Mouse (Mus musculus): ENCODE measurements at regions not wholly inside any gene's neighbourhood (a gene's known extent, or its start where the extent isn't known, plus 50 kb on each side); places are given as distances from the start of the nearest gene placed in this dataset.

- no peaks in the 10 kb centered on the region for H3K27me3 ChIP-seq (ENCODE audit: control insufficient read depth, insufficient read depth, low read depth, low read length)
- WGBS (ENCODE audit: insufficient replicate concordance), result 23% methylated on average over 5 of the region's 5 CpGs
- H3K27ac ChIP-seq (ENCODE audit: low read length), result no peak overlapping the region
- H3K9ac ChIP-seq (ENCODE audit: low read depth, low read length), result no peak overlapping the region
- no peaks in the 10 kb centered on the region for H3K9me3 ChIP-seq (replicated peaks; ENCODE audit: control insufficient read depth, low read length)
- no peak overlapping the region for H3K4me2 ChIP-seq (ENCODE audit: low read depth, low read length)
- ATAC-seq (ENCODE audit: low read depth), result 0 out of 2 replicates have a peak, but pooled peaks have one; percentile 30
- H3K36me3 ChIP-seq (ENCODE audit: control insufficient read depth, insufficient read depth), result no peaks in the 10 kb centered on the region
- H3K4me1 ChIP-seq (ENCODE audit: control insufficient read depth, low read depth, low read length), result no peaks in the 10 kb centered on the region
- no peak overlapping the region for H3K4me3 ChIP-seq (ENCODE audit: low read depth, low read length)
These were observed 119.4 kb upstream of the Tmem164 start for GRCm38 (mm10) chrX:142561788-142562187.

GRCm38 (mm10) chrX:142564186-142564585 lies 117.0 kb upstream of the Tmem164 start:
- no peaks in the 10 kb centered on the region for H3K9me3 ChIP-seq (replicated peaks; ENCODE audit: control insufficient read depth, low read length)
- H3K36me3 ChIP-seq (ENCODE audit: control insufficient read depth, insufficient read depth), result no peaks in the 10 kb centered on the region
- H3K27me3 ChIP-seq (ENCODE audit: control insufficient read depth, insufficient read depth, low read depth, low read length), result no peaks in the 10 kb centered on the region
- H3K4me1 ChIP-seq (ENCODE audit: control insufficient read depth, low read depth, low read length), result no peaks in the 10 kb centered on the region
- 69% methylated on average over 9 of the region's 9 CpGs for WGBS (ENCODE audit: insufficient replicate concordance)
- H3K9ac ChIP-seq (ENCODE audit: low read depth, low read length), result no peak overlapping the region
- H3K27ac ChIP-seq (ENCODE audit: low read length), result no peak overlapping the region
- no peak overlapping the region for H3K4me2 ChIP-seq (ENCODE audit: low read depth, low read length)
- no peak for ATAC-seq (ENCODE audit: low read depth)
- H3K4me3 ChIP-seq (ENCODE audit: low read depth, low read length), result no peak overlapping the region

- Histone ChIP-seq H3K27me3 (ENCODE audit: control insufficient read depth, insufficient read depth, low read depth, low read length) (no peaks in the 10 kb centered on the region), H3K4me3 (ENCODE audit: low read depth, low read length) (no peak overlapping the region), H3K27ac (ENCODE audit: low read length) (no peak overlapping the region), H3K9me3 (replicated peaks; ENCODE audit: control insufficient read depth, low read length) (no peaks in the 10 kb centered on the region), H3K4me1 (ENCODE audit: control insufficient read depth, low read depth, low read length) (peaks cover 2% of the 10 kb centered on the region; the same call in 1 of the 2 replicates), H3K36me3 (ENCODE audit: control insufficient read depth, insufficient read depth) (no peaks in the 10 kb centered on the region), H3K4me2 (ENCODE audit: low read depth, low read length) (no peak overlapping the region), H3K9ac (ENCODE audit: low read depth, low read length) (no peak overlapping the region)
- ATAC-seq (ENCODE audit: low read depth), result no peak
These were observed 109.4 kb upstream of the Tmem164 start for GRCm38 (mm10) chrX:142571772-142572171.

GRCm38 (mm10) chrX:142574022-142574421 lies 107.2 kb upstream of the Tmem164 start:
- WGBS (ENCODE audit: insufficient replicate concordance), result 57% methylated on average over 4 of the region's 4 CpGs
- H3K4me3 ChIP-seq (ENCODE audit: low read depth, low read length), result no peak overlapping the region
- H3K27me3 ChIP-seq (ENCODE audit: control insufficient read depth, insufficient read depth, low read depth, low read length), result no peaks in the 10 kb centered on the region
- H3K36me3 ChIP-seq (ENCODE audit: control insufficient read depth, insufficient read depth), result no peaks in the 10 kb centered on the region
- H3K9ac ChIP-seq (ENCODE audit: low read depth, low read length), result no peak overlapping the region
- no peak overlapping the region for H3K4me2 ChIP-seq (ENCODE audit: low read depth, low read length)
- no peak overlapping the region for H3K27ac ChIP-seq (ENCODE audit: low read length)
- H3K4me1 ChIP-seq (ENCODE audit: control insufficient read depth, low read depth, low read length), result peaks cover 7% of the 10 kb centered on the region
- no peak for ATAC-seq (ENCODE audit: low read depth)
- H3K9me3 ChIP-seq (replicated peaks; ENCODE audit: control insufficient read depth, low read length), result no peaks in the 10 kb centered on the region

GRCm38 (mm10) chrX:142574945-142575710 lies 106.1 kb upstream of the Tmem164 start:
- Histone ChIP-seq H3K9ac (ENCODE audit: low read depth, low read length) (no peak overlapping the region), H3K4me2 (ENCODE audit: low read depth, low read length) (no peak overlapping the region; the same call in 1 of the 2 replicates), H3K27ac (ENCODE audit: low read length) (0 out of 2 replicates have a peak overlapping the region, but pooled peaks have one; percentile 17), H3K27me3 (ENCODE audit: control insufficient read depth, insufficient read depth, low read depth, low read length) (no peaks in the 10 kb centered on the region), H3K4me3 (ENCODE audit: low read depth, low read length) (no peak overlapping the region), H3K36me3 (ENCODE audit: control insufficient read depth, insufficient read depth) (no peaks in the 10 kb centered on the region), H3K9me3 (replicated peaks; ENCODE audit: control insufficient read depth, low read length) (no peaks in the 10 kb centered on the region), H3K4me1 (ENCODE audit: control insufficient read depth, low read depth, low read length) (peaks cover 7% of the 10 kb centered on the region)
- WGBS (ENCODE audit: insufficient replicate concordance), result 30% methylated on average over 10 of the region's 10 CpGs
- ATAC-seq (ENCODE audit: low read depth), result peak; percentile 73

GRCm38 (mm10) chrX:142576127-142576526 lies 105.1 kb upstream of the Tmem164 start:
- Histone ChIP-seq H3K9ac (ENCODE audit: low read depth, low read length) (no peak overlapping the region), H3K27ac (ENCODE audit: low read length) (no peak overlapping the region), H3K4me3 (ENCODE audit: low read depth, low read length) (no peak overlapping the region), H3K4me2 (ENCODE audit: low read depth, low read length) (no peak overlapping the region), H3K27me3 (ENCODE audit: control insufficient read depth, insufficient read depth, low read depth, low read length) (no peaks in the 10 kb centered on the region), H3K9me3 (replicated peaks; ENCODE audit: control insufficient read depth, low read length) (no peaks in the 10 kb centered on the region), H3K4me1 (ENCODE audit: control insufficient read depth, low read depth, low read length) (peaks cover 7% of the 10 kb centered on the region), H3K36me3 (ENCODE audit: control insufficient read depth, insufficient read depth) (no peaks in the 10 kb centered on the region)
- no peak for ATAC-seq (ENCODE audit: low read depth)
- 60% methylated on average over 3 of the region's 3 CpGs for WGBS (ENCODE audit: insufficient replicate concordance)

GRCm38 (mm10) chrX:142577449-142578081 lies 103.6 kb upstream of the Tmem164 start:
- peaks cover 7% of the 10 kb centered on the region for H3K4me1 ChIP-seq (ENCODE audit: control insufficient read depth, low read depth, low read length)
- H3K27me3 ChIP-seq (ENCODE audit: control insufficient read depth, insufficient read depth, low read depth, low read length), result no peaks in the 10 kb centered on the region
- H3K27ac ChIP-seq (ENCODE audit: low read length), result no peak overlapping the region
- H3K36me3 ChIP-seq (ENCODE audit: control insufficient read depth, insufficient read depth), result no peaks in the 10 kb centered on the region
- peak; percentile 50 for ATAC-seq (ENCODE audit: low read depth)
- WGBS (ENCODE audit: insufficient replicate concordance), result 21% methylated on average over 6 of the region's 6 CpGs
- H3K9me3 ChIP-seq (replicated peaks; ENCODE audit: control insufficient read depth, low read length), result no peaks in the 10 kb centered on the region
- no peak overlapping the region for H3K9ac ChIP-seq (ENCODE audit: low read depth, low read length)
- H3K4me3 ChIP-seq (ENCODE audit: low read depth, low read length), result no peak overlapping the region
- no peak overlapping the region; the same call in 1 of the 2 replicates for H3K4me2 ChIP-seq (ENCODE audit: low read depth, low read length)

- 25% methylated on average over 2 of the region's 2 CpGs for WGBS (ENCODE audit: insufficient replicate concordance)
- no peak for ATAC-seq (ENCODE audit: low read depth)
- Histone ChIP-seq H3K9ac (ENCODE audit: low read depth, low read length) (no peak overlapping the region), H3K27ac (ENCODE audit: low read length) (no peak overlapping the region), H3K27me3 (ENCODE audit: control insufficient read depth, insufficient read depth, low read depth, low read length) (no peaks in the 10 kb centered on the region), H3K4me3 (ENCODE audit: low read depth, low read length) (no peak overlapping the region), H3K9me3 (replicated peaks; ENCODE audit: control insufficient read depth, low read length) (no peaks in the 10 kb centered on the region), H3K4me2 (ENCODE audit: low read depth, low read length) (no peak overlapping the region), H3K36me3 (ENCODE audit: control insufficient read depth, insufficient read depth) (no peaks in the 10 kb centered on the region), H3K4me1 (ENCODE audit: control insufficient read depth, low read depth, low read length) (no peaks in the 10 kb centered on the region)
These were observed 95.9 kb upstream of the Tmem164 start for GRCm38 (mm10) chrX:142585281-142585680.

GRCm38 (mm10) chrX:142599377-142599776 lies 81.8 kb upstream of the Tmem164 start:
- Histone ChIP-seq H3K27me3 (ENCODE audit: control insufficient read depth, insufficient read depth, low read depth, low read length) (no peaks in the 10 kb centered on the region), H3K27ac (ENCODE audit: low read length) (no peak overlapping the region), H3K4me3 (ENCODE audit: low read depth, low read length) (no peak overlapping the region), H3K4me2 (ENCODE audit: low read depth, low read length) (no peak overlapping the region), H3K9me3 (replicated peaks; ENCODE audit: control insufficient read depth, low read length) (no peaks in the 10 kb centered on the region), H3K36me3 (ENCODE audit: control insufficient read depth, insufficient read depth) (no peaks in the 10 kb centered on the region), H3K4me1 (ENCODE audit: control insufficient read depth, low read depth, low read length) (no peaks in the 10 kb centered on the region), H3K9ac (ENCODE audit: low read depth, low read length) (no peak overlapping the region)
- 62% methylated on average over 2 of the region's 2 CpGs for WGBS (ENCODE audit: insufficient replicate concordance)
- no peak for ATAC-seq (ENCODE audit: low read depth)

Data from liver, embryonic 16.5 days (tissue).